Mouse (Mus musculus) hindbrain, embryonic 13.5 days (tissue): ENCODE measurements around the gene Sh3kbp1. TPM values are rescaled to one million over a fixed set of nuclear protein-coding genes. Genes with fewer than 3 reads are reported as not detected.

ENCODE experiments used
- ATAC-seq: fragments of 200-750 bp; cut with Nextera tagmentation; 2 replicates; pipeline ENCODE4 v1.8.0; 2017; ENCODE audit warnings: moderate TSS enrichment; ENCODE audit not compliant: low FRiP score
- H3K27ac ChIP-seq: fragments of 300-500 bp; sonication (generic); 2 replicates; pipeline ENCODE4 v1.5.1; 2015; ENCODE audit warnings: inconsistent platforms, mild to moderate bottlenecking, moderate library complexity
- H3K27me3 ChIP-seq: fragments of 300-500 bp; sonication (generic); 2 replicates; pipeline ENCODE4 v1.6.1; 2015; ENCODE audit warnings: mild to moderate bottlenecking, inconsistent platforms
- H3K36me3 ChIP-seq: fragments of 300-500 bp; sonication (generic); 2 replicates; pipeline ENCODE4 v1.6.1; 2015; ENCODE audit warnings: mild to moderate bottlenecking, inconsistent platforms
- H3K4me1 ChIP-seq: fragments of 300-500 bp; sonication (generic); replicated peaks from 2 replicates; pipeline ENCODE4 v1.6.1; 2015; ENCODE audit warnings: inconsistent platforms
- H3K4me2 ChIP-seq: fragments of 300-500 bp; sonication (generic); 2 replicates; pipeline ENCODE4 v1.6.1; 2015; ENCODE audit warnings: inconsistent platforms, mild to moderate bottlenecking, moderate library complexity
- H3K4me3 ChIP-seq: fragments of 300-500 bp; sonication (generic); 2 replicates; pipeline ENCODE4 v1.5.1; 2015; ENCODE audit warnings: mild to moderate bottlenecking, inconsistent platforms
- H3K9ac ChIP-seq: fragments of 300-500 bp; sonication (generic); 2 replicates; pipeline ENCODE4 v1.6.1; 2015; ENCODE audit warnings: mild to moderate bottlenecking, inconsistent platforms
- H3K9me3 ChIP-seq: fragments of 300-500 bp; sonication (generic); 2 replicates; pipeline ENCODE4 v1.6.1; 2016; ENCODE audit warnings: inconsistent platforms
- WGBS: fragments of 180-500 bp; shearing (Covaris S2); methylation state at CpG from one replicate; pipeline ENCODE4 v1.1.7; 2015; 5-methylcytosine and 5-hydroxymethylcytosine counted together
- polyA plus RNA-seq: library from polyadenylated mRNA; unstranded; fragments of >200 nt; fragmentation: Nextera tagmentation; extraction: Ambion mirVana; gene quantifications from 2 replicates; pipeline ENCODE4 v1.2.1, GENCODE M21; 2015

The Sh3kbp1 gene
- polyA plus RNA-seq, 1 experiment from 2014 or later, result 45.4 TPM

- 0 out of 2 replicates have a peak, but pooled peaks cover 5% of the 10 kb centered on the region for H3K27me3 ChIP-seq
These were observed 284.5 kb downstream of the Sh3kbp1 start for GRCm38 (mm10) chrX:159911613-159912012.

GRCm38 (mm10) chrX:159912061-159912460 is 285.0 kb downstream of the Sh3kbp1 start:
- Histone ChIP-seq H3K36me3 (no peaks in the 10 kb centered on the region), H3K4me2 (no peak overlapping the region), H3K9me3 (no peaks in the 10 kb centered on the region), H3K9ac (no peak overlapping the region), H3K27ac (no peak overlapping the region), H3K27me3 (0 out of 2 replicates have a peak, but pooled peaks cover 5% of the 10 kb centered on the region), H3K4me1 (no peaks in the 10 kb centered on the region), H3K4me3 (no peak overlapping the region)
- no peak for ATAC-seq
- 71% methylated on average over 3 of the region's 3 CpGs for WGBS

More at GRCm38 (mm10) chrX:159911613-159912012, 284.5 kb downstream of the Sh3kbp1 start:
- no peaks in the 10 kb centered on the region for H3K9me3 ChIP-seq
- H3K4me1 ChIP-seq, result no peaks in the 10 kb centered on the region
- H3K4me2 ChIP-seq, result no peak overlapping the region
- H3K27ac ChIP-seq, result no peak overlapping the region
- no peak overlapping the region for H3K4me3 ChIP-seq
- WGBS, result 76% methylated on average over 4 of the region's 4 CpGs
- no peak for ATAC-seq
- H3K36me3 ChIP-seq, result no peaks in the 10 kb centered on the region
- H3K9ac ChIP-seq, result no peak overlapping the region

- H3K27ac ChIP-seq, result no peak overlapping the region
- ATAC-seq, result no peak
These were observed 286.4 kb downstream of the Sh3kbp1 start for GRCm38 (mm10) chrX:159913489-159913888.

GRCm38 (mm10) chrX:159915125-159915524 is 288.1 kb downstream of the Sh3kbp1 start:
- WGBS, result 39% methylated on average over 1 of the region's 1 CpGs
- no peak overlapping the region for H3K4me3 ChIP-seq
- H3K9ac ChIP-seq, result no peak overlapping the region
- H3K36me3 ChIP-seq, result no peaks in the 10 kb centered on the region
- no peak overlapping the region for H3K27ac ChIP-seq
- H3K4me2 ChIP-seq, result no peak overlapping the region
- no peaks in the 10 kb centered on the region for H3K4me1 ChIP-seq
- ATAC-seq, result no peak
- H3K27me3 ChIP-seq, result 0 out of 2 replicates have a peak, but pooled peaks cover 10% of the 10 kb centered on the region
- no peaks in the 10 kb centered on the region for H3K9me3 ChIP-seq

More at GRCm38 (mm10) chrX:159913489-159913888, 286.4 kb downstream of the Sh3kbp1 start:
- no peak overlapping the region for H3K9ac ChIP-seq
- H3K27me3 ChIP-seq, result 0 out of 2 replicates have a peak, but pooled peaks cover 5% of the 10 kb centered on the region
- no peak overlapping the region for H3K4me2 ChIP-seq
- WGBS, result 38% methylated on average over 3 of the region's 3 CpGs
- H3K36me3 ChIP-seq, result no peaks in the 10 kb centered on the region
- no peaks in the 10 kb centered on the region for H3K4me1 ChIP-seq
- H3K4me3 ChIP-seq, result no peak overlapping the region
- H3K9me3 ChIP-seq, result no peaks in the 10 kb centered on the region

- H3K9ac ChIP-seq, result no peak overlapping the region
- H3K4me2 ChIP-seq, result no peak overlapping the region
- peaks cover 43% of the 10 kb centered on the region for H3K27me3 ChIP-seq
- H3K4me1 ChIP-seq, result no peaks in the 10 kb centered on the region
- H3K9me3 ChIP-seq, result no peaks in the 10 kb centered on the region
- no peaks in the 10 kb centered on the region for H3K36me3 ChIP-seq
- no peak for ATAC-seq
- no peak overlapping the region for H3K27ac ChIP-seq
- H3K4me3 ChIP-seq, result no peak overlapping the region
- WGBS, result 92% methylated on average over 6 of the region's 6 CpGs
These were observed 297.7 kb downstream of the Sh3kbp1 start for GRCm38 (mm10) chrX:159924759-159925158.

- Histone ChIP-seq H3K9ac (no peak overlapping the region), H3K27ac (no peak overlapping the region), H3K27me3 (peaks cover 33% of the 10 kb centered on the region)
These were observed 301.1 kb downstream of the Sh3kbp1 start for GRCm38 (mm10) chrX:159928165-159928564.

GRCm38 (mm10) chrX:159928834-159929233 is 301.8 kb downstream of the Sh3kbp1 start:
- ATAC-seq, result no peak
- Histone ChIP-seq H3K9ac (no peak overlapping the region), H3K27ac (no peak overlapping the region), H3K27me3 (peaks cover 31% of the 10 kb centered on the region), H3K4me2 (no peak overlapping the region), H3K9me3 (no peaks in the 10 kb centered on the region), H3K36me3 (no peaks in the 10 kb centered on the region), H3K4me1 (no peaks in the 10 kb centered on the region), H3K4me3 (no peak overlapping the region)
- 79% methylated on average over 3 of the region's 3 CpGs for WGBS

More at GRCm38 (mm10) chrX:159928165-159928564, 301.1 kb downstream of the Sh3kbp1 start:
- Histone ChIP-seq H3K4me3 (no peak overlapping the region), H3K9me3 (no peaks in the 10 kb centered on the region), H3K36me3 (no peaks in the 10 kb centered on the region), H3K4me2 (no peak overlapping the region), H3K4me1 (no peaks in the 10 kb centered on the region)
- 62% methylated on average over 5 of the region's 5 CpGs for WGBS
- ATAC-seq, result no peak

- no peak overlapping the region for H3K9ac ChIP-seq
- no peaks in the 10 kb centered on the region for H3K9me3 ChIP-seq
- no peak overlapping the region for H3K4me2 ChIP-seq
- no peaks in the 10 kb centered on the region for H3K36me3 ChIP-seq
- peaks cover 18% of the 10 kb centered on the region for H3K27me3 ChIP-seq
- 93% methylated on average over 1 of the region's 1 CpGs for WGBS
- no peaks in the 10 kb centered on the region for H3K4me1 ChIP-seq
- no peak overlapping the region for H3K27ac ChIP-seq
- H3K4me3 ChIP-seq, result no peak overlapping the region
- no peak for ATAC-seq
These were observed 305.0 kb downstream of the Sh3kbp1 start for GRCm38 (mm10) chrX:159932027-159932426.

GRCm38 (mm10) chrX:159942569-159942968 is 315.5 kb downstream of the Sh3kbp1 start:
- 82% methylated on average over 2 of the region's 2 CpGs for WGBS
- no peak for ATAC-seq
- H3K4me2 ChIP-seq, result no peak overlapping the region
- H3K9ac ChIP-seq, result no peak overlapping the region
- H3K9me3 ChIP-seq, result no peaks in the 10 kb centered on the region
- H3K36me3 ChIP-seq, result no peaks in the 10 kb centered on the region
- H3K27me3 ChIP-seq, result peaks cover 17% of the 10 kb centered on the region; the same call in 1 of the 2 replicates
- no peak overlapping the region for H3K4me3 ChIP-seq
- no peak overlapping the region for H3K27ac ChIP-seq
- H3K4me1 ChIP-seq, result no peaks in the 10 kb centered on the region

- H3K9me3 ChIP-seq, result no peaks in the 10 kb centered on the region
- 50% methylated on average over 1 of the region's 1 CpGs for WGBS
- no peak overlapping the region for H3K9ac ChIP-seq
- peaks cover 17% of the 10 kb centered on the region; the same call in 1 of the 2 replicates for H3K27me3 ChIP-seq
- H3K4me3 ChIP-seq, result no peak overlapping the region
- ATAC-seq, result no peak
- H3K27ac ChIP-seq, result no peak overlapping the region
- no peak overlapping the region for H3K4me2 ChIP-seq
- no peaks in the 10 kb centered on the region for H3K36me3 ChIP-seq
- no peaks in the 10 kb centered on the region for H3K4me1 ChIP-seq
These were observed 316.5 kb downstream of the Sh3kbp1 start for GRCm38 (mm10) chrX:159943586-159943985.

GRCm38 (mm10) chrX:159953546-159954429 is 326.7 kb downstream of the Sh3kbp1 start:
- Histone ChIP-seq H3K4me1 (no peaks in the 10 kb centered on the region), H3K9me3 (no peaks in the 10 kb centered on the region), H3K4me3 (no peak overlapping the region), H3K9ac (no peak overlapping the region), H3K27me3 (peaks cover 19% of the 10 kb centered on the region), H3K4me2 (no peak overlapping the region), H3K27ac (no peak overlapping the region), H3K36me3 (no peaks in the 10 kb centered on the region)
- 85% methylated on average over 7 of the region's 7 CpGs for WGBS
- no peak for ATAC-seq

- no peaks in the 10 kb centered on the region for H3K4me1 ChIP-seq
- H3K9me3 ChIP-seq, result no peaks in the 10 kb centered on the region
- no peaks in the 10 kb centered on the region for H3K36me3 ChIP-seq
- no peak overlapping the region for H3K4me2 ChIP-seq
- H3K27ac ChIP-seq, result no peak overlapping the region
- H3K9ac ChIP-seq, result no peak overlapping the region
- WGBS, result 72% methylated on average over 4 of the region's 4 CpGs
- ATAC-seq, result no peak
- H3K4me3 ChIP-seq, result no peak overlapping the region
- H3K27me3 ChIP-seq, result peaks cover 17% of the 10 kb centered on the region
These were observed 327.3 kb downstream of the Sh3kbp1 start for GRCm38 (mm10) chrX:159954430-159954779.

GRCm38 (mm10) chrX:159955433-159955832 is 328.4 kb downstream of the Sh3kbp1 start:
- H3K27ac ChIP-seq, result no peak overlapping the region
- ATAC-seq, result no peak
- H3K36me3 ChIP-seq, result no peaks in the 10 kb centered on the region
- no peak overlapping the region for H3K4me2 ChIP-seq
- 88% methylated on average over 6 of the region's 6 CpGs for WGBS
- no peaks in the 10 kb centered on the region for H3K4me1 ChIP-seq
- no peak overlapping the region for H3K4me3 ChIP-seq
- no peaks in the 10 kb centered on the region for H3K9me3 ChIP-seq
- H3K27me3 ChIP-seq, result peaks cover 17% of the 10 kb centered on the region
- H3K9ac ChIP-seq, result no peak overlapping the region
